Mouse (Mus musculus): ENCODE measurements around the gene Sf1. TPM values are rescaled to one million over a fixed set of nuclear protein-coding genes. Genes with fewer than 3 reads are reported as not detected.
A peak's percentile ranks its signal among the peaks of the same experiment; 100 is the strongest.

The Sf1 gene
- polyA plus RNA-seq, 1 experiment: 226 TPM

GRCm38 (mm10) chr19:6393637-6394036 lies 30.1 kb downstream of the Sf1 start:
- Histone ChIP-seq H3K4me3 (ENCODE audit: insufficient read depth, low read length) (no peak overlapping the region), H3K4me1 (ENCODE audit: control insufficient read depth, insufficient read depth, low read length) (no peaks in the 10 kb centered on the region), H3K27ac (ENCODE audit: insufficient read depth, low read length) (no peak overlapping the region)
- TF ChIP-seq POLR2A (IDR thresholded peaks at IDR 0.05; ENCODE audit: low read depth, low read length): no peak

GRCm38 (mm10) chr19:6396237-6396636 lies 32.7 kb downstream of the Sf1 start:
- TF ChIP-seq CTCF (IDR thresholded peaks at IDR 0.05; ENCODE audit: borderline replicate concordance, insufficient read depth, low read length) (no peak), POLR2A (IDR thresholded peaks at IDR 0.05; ENCODE audit: low read depth, low read length) (no peak)
- H3K4me1 ChIP-seq (ENCODE audit: control insufficient read depth, insufficient read depth, low read length): no peaks in the 10 kb centered on the region
- no peak overlapping the region for H3K4me3 ChIP-seq (ENCODE audit: insufficient read depth, low read length)
- no peak overlapping the region for H3K27ac ChIP-seq (ENCODE audit: insufficient read depth, low read length)

GRCm38 (mm10) chr19:6397582-6398249 lies 34.2 kb downstream of the Sf1 start:
- Histone ChIP-seq H3K27ac (ENCODE audit: insufficient read depth, low read length) (no peak overlapping the region), H3K4me1 (ENCODE audit: control insufficient read depth, insufficient read depth, low read length) (no peaks in the 10 kb centered on the region), H3K4me3 (ENCODE audit: insufficient read depth, low read length) (no peak overlapping the region)
- TF ChIP-seq POLR2A (IDR thresholded peaks at IDR 0.05; ENCODE audit: low read depth, low read length): no peak

GRCm38 (mm10) chr19:6398447-6399284 lies 35.2 kb downstream of the Sf1 start:
- H3K4me1 ChIP-seq (ENCODE audit: control insufficient read depth, insufficient read depth, low read length): no peaks in the 10 kb centered on the region
- TF ChIP-seq CTCF (IDR thresholded peaks at IDR 0.05; ENCODE audit: borderline replicate concordance, insufficient read depth, low read length) (no peak), POLR2A (IDR thresholded peaks at IDR 0.05; ENCODE audit: low read depth, low read length) (no peak)
- H3K4me3 ChIP-seq (ENCODE audit: insufficient read depth, low read length): peak overlapping the region; percentile 33
- H3K27ac ChIP-seq (ENCODE audit: insufficient read depth, low read length): no peak overlapping the region

- no peak within 1 kb of the TSS for H3K27ac ChIP-seq (ENCODE audit: insufficient read depth, low read length)
- TF ChIP-seq CTCF (IDR thresholded peaks at IDR 0.05; ENCODE audit: borderline replicate concordance, insufficient read depth, low read length) (no peak), POLR2A (IDR thresholded peaks at IDR 0.05; ENCODE audit: low read depth, low read length) (no peak)
- H3K4me1 ChIP-seq (ENCODE audit: control insufficient read depth, insufficient read depth, low read length): no peaks in the 10 kb centered on the region
- peak within 1 kb of the TSS; percentile 33 for H3K4me3 ChIP-seq (ENCODE audit: insufficient read depth, low read length)
Measured at GRCm38 (mm10) chr19:6399285-6400095, 36.0 kb downstream of the Sf1 start, which contains the start of gene Rasgrp2. Gene Rasgrp2, plus strand, starts transcription at chr19:6399340.

- H3K4me3 ChIP-seq (ENCODE audit: insufficient read depth, low read length): no peak overlapping the region; the same call in 1 of the 2 replicates
- H3K27ac ChIP-seq (ENCODE audit: insufficient read depth, low read length): no peak overlapping the region
- TF ChIP-seq POLR2A (IDR thresholded peaks at IDR 0.05; ENCODE audit: low read depth, low read length) (no peak), CTCF (IDR thresholded peaks at IDR 0.05; ENCODE audit: borderline replicate concordance, insufficient read depth, low read length) (no peak)
- no peaks in the 10 kb centered on the region for H3K4me1 ChIP-seq (ENCODE audit: control insufficient read depth, insufficient read depth, low read length)
Measured at GRCm38 (mm10) chr19:6400096-6401086, 36.9 kb downstream of the Sf1 start.

- TF ChIP-seq CTCF (IDR thresholded peaks at IDR 0.05; ENCODE audit: borderline replicate concordance, insufficient read depth, low read length): peak; percentile 71
- TF ChIP-seq POLR2A (IDR thresholded peaks at IDR 0.05; ENCODE audit: low read depth, low read length): no peak
- Histone ChIP-seq H3K4me1 (ENCODE audit: control insufficient read depth, insufficient read depth, low read length) (no peaks in the 10 kb centered on the region), H3K4me3 (ENCODE audit: insufficient read depth, low read length) (no peak overlapping the region), H3K27ac (ENCODE audit: insufficient read depth, low read length) (no peak overlapping the region)
Measured at GRCm38 (mm10) chr19:6401131-6401815, 37.8 kb downstream of the Sf1 start.

- TF ChIP-seq POLR2A (IDR thresholded peaks at IDR 0.05; ENCODE audit: low read depth, low read length): no peak
- H3K4me3 ChIP-seq (ENCODE audit: insufficient read depth, low read length): no peak overlapping the region
- no peaks in the 10 kb centered on the region for H3K4me1 ChIP-seq (ENCODE audit: control insufficient read depth, insufficient read depth, low read length)
- no peak overlapping the region for H3K27ac ChIP-seq (ENCODE audit: insufficient read depth, low read length)
Measured at GRCm38 (mm10) chr19:6401951-6402350, 38.5 kb downstream of the Sf1 start.
